Mouse (Mus musculus) lung, embryonic 14.5 days (tissue): Measurements from ENCODE around the gene Plcb4. TPM values are rescaled to one million over a fixed set of nuclear protein-coding genes. Genes with fewer than 3 reads are reported as not detected.

Source experiments
- ATAC-seq: fragments of 200-750 bp; cut with Nextera tagmentation; 2 replicates; pipeline ENCODE4 v1.8.0; 2017; ENCODE audit warnings: mild to moderate bottlenecking, moderate TSS enrichment, moderate library complexity; ENCODE audit not compliant: insufficient read depth
- DNase-seq: peaks from one replicate; pipeline ENCODE4 v3.0.0-alpha.2; 2015
- H3K27ac ChIP-seq: fragments of 300-500 bp; sonication (generic); 2 replicates; pipeline ENCODE4 v1.5.1; 2014; ENCODE audit warnings: low read depth, mild to moderate bottlenecking, moderate library complexity
- H3K27me3 ChIP-seq: fragments of 300-500 bp; sonication (generic); 2 replicates; pipeline ENCODE4 v1.6.1; 2014; ENCODE audit warnings: low read length, control low read depth; ENCODE audit not compliant: insufficient read depth
- H3K36me3 ChIP-seq: fragments of 300-500 bp; sonication (generic); 2 replicates; pipeline ENCODE4 v1.6.1; 2014; ENCODE audit warnings: control low read depth; ENCODE audit not compliant: insufficient read depth
- H3K4me1 ChIP-seq: fragments of 300-500 bp; sonication (generic); 2 replicates; pipeline ENCODE4 v1.6.1; 2014; ENCODE audit warnings: antibody characterized with exemption, control low read depth; ENCODE audit not compliant: insufficient read depth
- H3K4me2 ChIP-seq: fragments of 300-500 bp; sonication (generic); 2 replicates; pipeline ENCODE4 v1.6.1; 2014; ENCODE audit warnings: mild to moderate bottlenecking
- H3K4me3 ChIP-seq: fragments of 300-500 bp; sonication (generic); 2 replicates; pipeline ENCODE4 v1.5.1; 2014; ENCODE audit warnings: low read depth, low read length
- H3K9ac ChIP-seq: fragments of 300-500 bp; sonication (generic); 2 replicates; pipeline ENCODE4 v1.6.1; 2014
- H3K9me3 ChIP-seq: fragments of 300-500 bp; sonication (generic); 2 replicates; pipeline ENCODE4 v1.6.1; 2016; ENCODE audit warnings: low read depth, low read length, control low read depth
- CTCF ChIP-seq: IDR thresholded peaks from 2 replicates; pipeline ENCODE4 v1.5.1; 2016; ENCODE audit warnings: antibody characterized with exemption, low read depth
- WGBS: fragments of 180-500 bp; shearing (Covaris S2); extraction: QIAGEN DNeasy Blood & Tissue Kit; methylation state at CpG from one replicate; pipeline ENCODE4 v1.1.7; 2014; 5-methylcytosine and 5-hydroxymethylcytosine counted together
- polyA plus RNA-seq: library from polyadenylated mRNA; unstranded; fragments of >200 nt; fragmentation: Nextera tagmentation; extraction: Ambion mirVana; gene quantifications from 2 replicates; pipeline ENCODE4 v1.2.1, GENCODE M21; 2014

Plcb4 gene
- polyA plus RNA-seq, 1 experiment from 2014 or later = 20.5 TPM

DNA sequence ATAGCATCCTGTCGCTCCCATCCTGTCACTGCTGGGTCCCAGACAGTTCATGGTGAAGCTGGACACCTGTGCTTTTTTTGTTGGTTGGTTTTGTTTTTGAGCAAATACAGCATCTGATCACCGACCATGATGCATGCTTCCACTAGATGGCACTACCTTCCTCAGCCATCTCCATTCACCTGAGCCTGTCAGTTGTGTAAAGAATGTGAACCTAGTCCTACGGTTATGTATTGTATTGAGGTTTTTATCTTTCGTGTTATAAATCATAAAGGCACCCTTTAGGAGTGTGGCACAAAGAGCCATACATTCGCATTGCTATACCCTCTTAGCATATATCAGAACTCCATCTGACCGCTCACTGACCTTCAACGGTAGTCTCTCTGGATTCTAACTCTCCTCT, 343.3 kb downstream of the Plcb4 start:
- DNase-seq = peak; percentile 7
- 48% methylated on average over 7 of the region's 7 CpGs for WGBS
- no peaks in the 10 kb centered on the region for H3K36me3 ChIP-seq
- no peaks in the 10 kb centered on the region for H3K4me1 ChIP-seq
- no peaks in the 10 kb centered on the region for H3K27me3 ChIP-seq
- ATAC-seq = no peak; the same call in 1 of the 2 replicates
- no peak overlapping the region for H3K4me3 ChIP-seq
- H3K9ac ChIP-seq = no peak overlapping the region
- no peak overlapping the region for H3K4me2 ChIP-seq
- TF ChIP-seq CTCF = peak; percentile 68
- no peak overlapping the region for H3K27ac ChIP-seq
- no peaks in the 10 kb centered on the region for H3K9me3 ChIP-seq

DNA sequence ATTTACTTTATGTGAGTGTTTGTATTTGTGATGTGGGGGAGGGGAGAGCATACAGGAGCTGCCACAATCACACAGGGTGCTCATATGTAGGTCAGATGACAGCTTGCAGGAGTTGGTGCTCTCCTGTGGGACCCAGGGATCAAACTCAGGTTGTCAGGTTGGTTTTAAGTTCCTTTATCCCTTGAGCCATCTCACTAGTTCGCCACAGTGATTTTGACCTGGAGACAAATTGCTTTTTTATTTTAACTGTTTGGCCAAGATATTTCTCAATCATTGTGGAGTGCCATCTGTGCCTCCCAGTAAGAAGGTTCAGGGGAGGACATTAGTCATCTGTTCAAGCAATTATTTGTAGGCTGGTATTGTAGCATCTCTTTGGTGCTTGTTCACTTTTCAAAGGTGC, 345.0 kb downstream of the Plcb4 start:
- H3K4me1 ChIP-seq = no peaks in the 10 kb centered on the region
- ATAC-seq = no peak

DNA sequence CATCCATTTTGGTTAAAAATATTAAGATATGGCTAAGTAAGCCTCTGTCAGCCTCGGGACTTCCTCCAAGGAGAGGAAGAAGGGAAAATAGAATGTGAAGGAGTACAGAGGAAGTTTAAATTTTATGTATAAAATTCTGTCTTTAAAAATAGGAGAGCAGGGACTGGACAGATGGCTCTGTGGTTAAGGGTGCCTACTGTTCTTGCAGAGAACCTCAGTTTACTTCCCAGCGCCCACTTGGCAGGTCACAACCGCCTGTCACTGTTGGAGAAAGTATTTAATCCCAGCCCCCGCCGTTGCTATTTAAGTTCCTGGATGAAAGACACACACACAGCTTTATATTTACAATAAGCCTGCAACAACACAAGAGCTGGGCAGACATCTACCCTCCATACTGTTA, 347.5 kb downstream of the Plcb4 start:
- Histone ChIP-seq H3K36me3 (no peaks in the 10 kb centered on the region), H3K27me3 (no peaks in the 10 kb centered on the region), H3K4me1 (no peaks in the 10 kb centered on the region), H3K4me3 (no peak overlapping the region), H3K4me2 (no peak overlapping the region), H3K9me3 (no peaks in the 10 kb centered on the region), H3K9ac (no peak overlapping the region), H3K27ac (no peak overlapping the region)
- DNase-seq (no peak), ATAC-seq (no peak)
- no peak for TF ChIP-seq CTCF
- 83% methylated on average over 5 of the region's 5 CpGs for WGBS

More for the DNA sequence above, 345.0 kb downstream of the Plcb4 start:
- no peak overlapping the region for H3K4me2 ChIP-seq
- TF ChIP-seq CTCF = no peak
- no peaks in the 10 kb centered on the region for H3K27me3 ChIP-seq
- H3K9ac ChIP-seq = no peak overlapping the region
- WGBS = 66% methylated on average over 1 of the region's 1 CpGs
- no peaks in the 10 kb centered on the region for H3K36me3 ChIP-seq
- DNase-seq = no peak
- H3K27ac ChIP-seq = no peak overlapping the region
- H3K9me3 ChIP-seq = no peaks in the 10 kb centered on the region
- no peak overlapping the region for H3K4me3 ChIP-seq

DNA sequence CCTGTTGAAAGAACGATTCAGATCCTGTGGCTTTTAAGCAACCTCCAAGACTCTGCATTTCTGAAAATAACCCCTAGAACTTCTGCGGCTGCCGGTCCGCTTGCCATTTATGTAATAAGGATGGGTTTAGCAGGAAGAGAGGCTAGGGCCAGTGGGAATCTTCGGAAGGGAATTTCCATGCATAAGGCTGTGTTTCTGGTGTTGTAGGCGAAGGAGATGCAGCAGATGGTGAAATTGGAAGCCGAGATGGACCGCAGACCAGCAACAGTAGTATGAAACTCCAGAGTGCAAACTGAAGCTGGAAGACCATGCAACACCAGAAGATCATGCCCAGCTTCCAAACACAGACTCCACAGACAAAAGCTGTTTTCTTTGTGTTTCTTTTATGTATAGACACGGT, 353.9 kb downstream of the Plcb4 start:
- H3K4me1 ChIP-seq = no peaks in the 10 kb centered on the region
- no peak overlapping the region for H3K4me3 ChIP-seq
- no peak for ATAC-seq
- 91% methylated on average over 9 of the region's 9 CpGs for WGBS
- H3K9me3 ChIP-seq = no peaks in the 10 kb centered on the region
- no peak overlapping the region for H3K9ac ChIP-seq
- no peaks in the 10 kb centered on the region for H3K36me3 ChIP-seq
- no peaks in the 10 kb centered on the region for H3K27me3 ChIP-seq
- no peak overlapping the region for H3K27ac ChIP-seq
- no peak for DNase-seq
- H3K4me2 ChIP-seq = no peak overlapping the region
- no peak for TF ChIP-seq CTCF

DNA sequence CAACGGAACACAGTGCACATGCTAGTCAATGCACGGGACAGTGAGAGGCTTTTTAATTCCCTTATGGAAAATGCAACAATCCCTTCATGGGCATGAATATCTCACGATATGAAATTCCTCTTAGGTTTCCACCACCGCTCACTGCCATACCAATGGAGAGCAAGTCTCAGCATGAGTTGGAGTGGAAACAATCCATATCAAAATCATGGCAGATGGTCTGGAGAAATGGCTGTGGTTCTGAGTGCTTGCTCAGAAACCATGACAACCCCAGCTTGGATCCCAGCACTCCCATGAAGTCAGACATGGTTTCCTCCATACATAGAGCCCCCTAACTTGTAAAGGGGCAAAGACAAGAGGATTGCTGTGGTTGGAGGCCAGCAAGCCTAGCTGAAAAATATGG, 389.7 kb downstream of the Plcb4 start:
- H3K36me3 ChIP-seq = no peaks in the 10 kb centered on the region
- no peak for TF ChIP-seq CTCF
- DNase-seq = no peak
- no peaks in the 10 kb centered on the region for H3K9me3 ChIP-seq
- no peak overlapping the region for H3K4me2 ChIP-seq
- H3K4me3 ChIP-seq = no peak overlapping the region
- no peaks in the 10 kb centered on the region for H3K4me1 ChIP-seq
- peaks cover 16% of the 10 kb centered on the region; the same call in 1 of the 2 replicates for H3K27me3 ChIP-seq
- H3K9ac ChIP-seq = no peak overlapping the region
- no peak overlapping the region for H3K27ac ChIP-seq
- ATAC-seq = no peak
- 90% methylated on average over 4 of the region's 4 CpGs for WGBS

DNA sequence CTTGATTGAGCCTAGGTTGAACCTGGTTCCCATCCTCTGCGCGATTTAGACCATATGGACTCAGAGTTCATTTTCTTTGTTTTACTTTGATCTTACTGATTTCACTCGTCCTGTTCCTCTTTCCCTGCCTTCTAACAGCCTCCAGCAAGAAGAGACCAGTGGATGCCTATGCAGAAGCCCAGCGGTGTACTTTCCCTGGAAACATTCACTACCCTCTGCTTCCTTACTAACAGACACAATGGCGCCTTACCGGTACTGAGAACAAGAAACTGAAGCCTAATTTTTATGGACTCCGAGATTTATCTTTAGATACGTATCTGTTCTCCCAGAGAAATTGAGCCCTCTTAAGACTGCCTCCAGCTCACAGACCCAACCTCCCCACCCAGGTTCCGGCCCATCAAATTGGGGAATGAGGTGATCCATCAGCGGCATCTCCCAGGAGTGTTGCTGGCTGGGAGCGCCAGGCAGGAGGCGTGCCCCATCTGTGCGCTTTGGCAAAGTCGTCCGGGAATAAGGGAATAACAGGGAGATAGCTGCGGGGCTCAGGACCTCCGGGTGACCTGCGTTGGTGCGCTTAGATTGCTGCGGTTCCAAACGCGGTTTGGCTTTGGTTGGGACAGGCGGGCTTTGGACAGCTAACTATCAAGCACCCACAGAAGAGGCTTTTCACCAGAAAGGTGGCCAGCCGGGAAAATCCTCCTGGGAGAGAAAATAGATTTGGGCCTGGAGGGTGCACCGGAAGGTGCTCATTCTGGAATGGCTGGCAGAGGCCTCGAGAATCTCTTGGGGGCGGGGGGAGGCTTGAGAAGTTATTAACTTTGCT, 392.2 kb downstream of the Plcb4 start:
- H3K4me1 ChIP-seq = no peaks in the 10 kb centered on the region
- H3K4me3 ChIP-seq = peak overlapping the region; percentile 20; the same call in 1 of the 2 replicates
- H3K9ac ChIP-seq = no peak overlapping the region
- H3K36me3 ChIP-seq = no peaks in the 10 kb centered on the region
- no peaks in the 10 kb centered on the region for H3K9me3 ChIP-seq
- TF ChIP-seq CTCF = no peak
- peak overlapping the region; percentile 48 for H3K4me2 ChIP-seq
- H3K27ac ChIP-seq = no peak overlapping the region
- DNase-seq (peak; percentile 13), ATAC-seq (no peak)
- 19% methylated on average over 27 of the region's 27 CpGs for WGBS
- peaks cover 20% of the 10 kb centered on the region; the same call in 1 of the 2 replicates for H3K27me3 ChIP-seq

DNA sequence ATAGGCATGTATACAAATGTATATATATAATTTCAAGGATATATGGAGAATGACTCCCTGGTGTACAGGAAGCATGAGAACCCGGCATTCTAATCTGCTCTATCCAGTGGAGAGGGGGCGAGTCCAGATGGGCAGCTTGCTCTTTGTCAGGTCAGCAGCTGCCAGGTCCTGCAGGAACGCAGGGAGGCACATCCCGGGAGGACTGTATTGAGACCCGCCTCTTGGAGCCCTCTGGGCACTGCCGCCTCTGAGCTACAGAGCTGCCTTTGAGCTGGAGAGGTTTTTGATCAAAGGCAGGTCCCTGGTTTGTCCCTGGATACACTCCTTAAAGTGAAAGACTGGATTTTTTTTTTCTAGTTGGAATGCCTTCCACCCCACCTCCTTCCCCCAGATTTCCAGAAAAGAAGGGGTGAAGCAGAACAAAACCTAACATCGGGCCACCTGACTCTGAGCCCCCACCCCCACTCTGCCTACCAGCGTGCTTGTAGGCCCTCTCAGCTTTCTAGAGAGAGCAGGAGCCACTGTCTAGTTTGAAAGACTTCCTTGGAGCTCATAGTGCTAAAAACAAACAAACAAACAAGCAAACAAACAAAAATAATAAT, 393.0 kb downstream of the Plcb4 start, which contains the start of gene Lamp5:
Gene Lamp5 (plus strand): TSS at position 552 of the 602 bp plus-strand sequence.
- DNase-seq = peak; percentile 7
- Histone ChIP-seq H3K4me2 (peak within 1 kb of the TSS; percentile 48), H3K27me3 (peaks cover 20% of the 10 kb centered on the region; the same call in 1 of the 2 replicates), H3K9ac (no peak within 1 kb of the TSS), H3K36me3 (no peaks in the 10 kb centered on the region), H3K9me3 (no peaks in the 10 kb centered on the region), H3K27ac (no peak within 1 kb of the TSS), H3K4me3 (peak within 1 kb of the TSS; percentile 20; the same call in 1 of the 2 replicates), H3K4me1 (no peaks in the 10 kb centered on the region)
- no peak for TF ChIP-seq CTCF
- WGBS = 4% methylated on average over 8 of the region's 8 CpGs
- ATAC-seq = peak; percentile 35; the same call in 1 of the 2 replicates
